Mouse (Mus musculus): ENCODE data around the gene Chd6. TPM values are rescaled to one million over a fixed set of nuclear protein-coding genes. Genes with fewer than 3 reads are reported as not detected.

The Chd6 gene
- polyA plus RNA-seq, 1 experiment from 2014 or later: 39.4 TPM

DNA sequence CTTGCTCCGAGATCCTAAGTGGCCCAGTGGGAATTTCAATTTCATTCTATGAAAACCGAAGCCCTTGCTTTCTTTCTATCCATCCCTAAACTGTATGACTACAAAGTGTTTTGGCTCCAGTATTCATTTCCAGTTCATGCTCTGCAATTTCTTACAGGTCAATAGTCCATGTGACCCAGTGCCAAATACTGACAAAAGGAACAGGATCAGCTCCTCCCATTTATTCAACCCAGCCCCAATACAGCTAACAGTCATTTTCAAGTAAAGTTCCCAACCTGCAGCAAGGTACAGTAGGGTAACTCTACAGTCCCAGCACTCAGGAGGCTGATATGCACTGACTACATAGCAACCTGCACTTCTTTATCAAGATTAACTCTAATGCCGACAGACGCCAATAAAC, 50.0 kb downstream of the Chd6 start:
- Histone ChIP-seq H3K4me2 (ENCODE audit: low read depth, severe bottlenecking) (no peak overlapping the region), H3K9ac (ENCODE audit: low read length) (no peak overlapping the region), H3K27ac (replicated peaks; ENCODE audit: low read depth, low read length) (no peak overlapping the region), H3K27me3 (ENCODE audit: control insufficient read depth, insufficient read depth, low read length) (no peaks in the 10 kb centered on the region), H3K36me3 (ENCODE audit: control insufficient read depth, insufficient read depth, low read length) (no peaks in the 10 kb centered on the region), H3K4me1 (ENCODE audit: control insufficient read depth, insufficient read depth, low read length) (no peaks in the 10 kb centered on the region), H3K4me3 (ENCODE audit: low read depth, low read length) (no peak overlapping the region), H3K9me3 (ENCODE audit: control insufficient read depth, low read length) (no peaks in the 10 kb centered on the region)
- DNase-seq (ENCODE audit: low spot score) (no peak), ATAC-seq (ENCODE audit: insufficient number of reproducible peaks, low FRiP score, low TSS enrichment, low read depth) (no peak)
- 87% methylated on average over 4 of the region's 4 CpGs for WGBS

DNA sequence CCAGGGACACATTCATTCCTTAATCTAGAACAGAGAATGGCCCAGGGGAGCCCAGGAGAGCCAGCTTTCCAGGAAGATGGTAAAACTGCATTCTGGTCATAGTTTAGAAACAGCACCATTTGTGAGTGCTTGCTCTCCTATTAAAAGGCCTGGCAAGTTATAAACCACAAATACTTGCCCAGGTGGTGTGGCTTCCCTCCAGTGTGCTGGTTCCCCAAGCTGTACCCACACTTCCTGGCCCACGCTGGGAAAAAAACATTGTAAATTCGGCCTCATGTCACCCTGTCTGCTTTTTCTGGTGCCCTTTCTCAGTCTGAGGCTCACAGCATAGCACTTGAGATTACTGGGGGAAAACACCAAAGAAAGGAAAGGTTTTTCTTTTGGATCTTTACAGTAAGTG, 55.1 kb downstream of the Chd6 start:
- ATAC-seq (ENCODE audit: insufficient number of reproducible peaks, low FRiP score, low TSS enrichment, low read depth) (no peak), DNase-seq (ENCODE audit: low spot score) (no peak)
- H3K36me3 ChIP-seq (ENCODE audit: control insufficient read depth, insufficient read depth, low read length): no peaks in the 10 kb centered on the region
- H3K27me3 ChIP-seq (ENCODE audit: control insufficient read depth, insufficient read depth, low read length): no peaks in the 10 kb centered on the region
- no peaks in the 10 kb centered on the region for H3K9me3 ChIP-seq (ENCODE audit: control insufficient read depth, low read length)
- H3K9ac ChIP-seq (ENCODE audit: low read length): no peak overlapping the region
- H3K4me2 ChIP-seq (ENCODE audit: low read depth, severe bottlenecking): no peak overlapping the region
- H3K4me3 ChIP-seq (ENCODE audit: low read depth, low read length): no peak overlapping the region
- H3K27ac ChIP-seq (replicated peaks; ENCODE audit: low read depth, low read length): no peak overlapping the region
- H3K4me1 ChIP-seq (ENCODE audit: control insufficient read depth, insufficient read depth, low read length): no peaks in the 10 kb centered on the region
- 80% methylated on average over 2 of the region's 2 CpGs for WGBS

DNA sequence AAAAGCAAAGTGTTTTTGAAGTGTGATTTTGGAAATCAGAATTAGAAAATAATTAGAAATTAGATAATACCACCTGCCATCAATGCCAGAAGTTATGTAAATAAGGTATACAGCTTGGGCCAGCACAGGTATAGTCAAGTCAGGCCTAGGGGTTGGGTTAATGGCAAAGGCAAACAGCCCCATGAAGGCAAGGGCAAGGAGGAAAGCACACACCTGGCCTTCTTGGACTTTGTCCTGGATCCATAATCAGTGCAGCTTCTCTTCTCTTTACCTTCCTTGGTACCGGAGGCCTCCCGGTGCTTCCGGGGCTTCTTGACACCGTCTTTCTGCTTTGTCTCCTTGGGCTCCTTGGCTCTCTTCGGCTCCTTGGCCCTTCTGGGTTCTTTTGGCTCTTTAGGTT, 56.7 kb downstream of the Chd6 start:
- no peaks in the 10 kb centered on the region for H3K27me3 ChIP-seq (ENCODE audit: control insufficient read depth, insufficient read depth, low read length)
- no peak overlapping the region for H3K4me3 ChIP-seq (ENCODE audit: low read depth, low read length)
- no peaks in the 10 kb centered on the region for H3K4me1 ChIP-seq (ENCODE audit: control insufficient read depth, insufficient read depth, low read length)
- no peak overlapping the region for H3K9ac ChIP-seq (ENCODE audit: low read length)
- WGBS: 98% methylated on average over 5 of the region's 5 CpGs
- H3K4me2 ChIP-seq (ENCODE audit: low read depth, severe bottlenecking): no peak overlapping the region
- no peak overlapping the region for H3K27ac ChIP-seq (replicated peaks; ENCODE audit: low read depth, low read length)
- H3K36me3 ChIP-seq (ENCODE audit: control insufficient read depth, insufficient read depth, low read length): no peaks in the 10 kb centered on the region
- ATAC-seq (ENCODE audit: insufficient number of reproducible peaks, low FRiP score, low TSS enrichment, low read depth): no peak
- no peak for DNase-seq (ENCODE audit: low spot score)
- no peaks in the 10 kb centered on the region for H3K9me3 ChIP-seq (ENCODE audit: control insufficient read depth, low read length)

DNA sequence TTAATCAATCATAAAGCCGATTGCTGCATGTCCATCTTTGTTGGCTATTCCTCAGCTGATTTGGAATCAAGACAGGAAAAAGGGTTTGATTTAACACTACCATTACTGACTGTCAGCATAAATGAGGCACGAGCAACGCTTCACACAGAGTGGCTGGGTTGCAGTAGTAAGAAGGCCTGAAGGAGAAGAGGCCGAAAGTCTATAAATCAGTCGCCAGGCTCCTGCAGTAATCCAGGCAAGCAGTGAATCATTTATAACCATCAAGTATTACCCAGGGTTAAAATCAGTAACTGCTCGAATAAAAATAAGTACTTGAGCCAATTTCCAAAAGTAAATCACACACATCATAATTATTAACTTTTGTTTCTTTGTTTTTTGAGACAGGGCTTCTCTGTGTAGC, 59.4 kb downstream of the Chd6 start:
- H3K4me2 ChIP-seq (ENCODE audit: low read depth, severe bottlenecking): no peak overlapping the region
- no peaks in the 10 kb centered on the region for H3K27me3 ChIP-seq (ENCODE audit: control insufficient read depth, insufficient read depth, low read length)
- no peaks in the 10 kb centered on the region for H3K36me3 ChIP-seq (ENCODE audit: control insufficient read depth, insufficient read depth, low read length)
- H3K27ac ChIP-seq (replicated peaks; ENCODE audit: low read depth, low read length): no peak overlapping the region
- H3K4me3 ChIP-seq (ENCODE audit: low read depth, low read length): no peak overlapping the region
- ATAC-seq (ENCODE audit: insufficient number of reproducible peaks, low FRiP score, low TSS enrichment, low read depth) (no peak), DNase-seq (ENCODE audit: low spot score) (no peak)
- no peak overlapping the region for H3K9ac ChIP-seq (ENCODE audit: low read length)
- H3K9me3 ChIP-seq (ENCODE audit: control insufficient read depth, low read length): no peaks in the 10 kb centered on the region
- no peaks in the 10 kb centered on the region for H3K4me1 ChIP-seq (ENCODE audit: control insufficient read depth, insufficient read depth, low read length)
- WGBS: 64% methylated on average over 6 of the region's 6 CpGs

DNA sequence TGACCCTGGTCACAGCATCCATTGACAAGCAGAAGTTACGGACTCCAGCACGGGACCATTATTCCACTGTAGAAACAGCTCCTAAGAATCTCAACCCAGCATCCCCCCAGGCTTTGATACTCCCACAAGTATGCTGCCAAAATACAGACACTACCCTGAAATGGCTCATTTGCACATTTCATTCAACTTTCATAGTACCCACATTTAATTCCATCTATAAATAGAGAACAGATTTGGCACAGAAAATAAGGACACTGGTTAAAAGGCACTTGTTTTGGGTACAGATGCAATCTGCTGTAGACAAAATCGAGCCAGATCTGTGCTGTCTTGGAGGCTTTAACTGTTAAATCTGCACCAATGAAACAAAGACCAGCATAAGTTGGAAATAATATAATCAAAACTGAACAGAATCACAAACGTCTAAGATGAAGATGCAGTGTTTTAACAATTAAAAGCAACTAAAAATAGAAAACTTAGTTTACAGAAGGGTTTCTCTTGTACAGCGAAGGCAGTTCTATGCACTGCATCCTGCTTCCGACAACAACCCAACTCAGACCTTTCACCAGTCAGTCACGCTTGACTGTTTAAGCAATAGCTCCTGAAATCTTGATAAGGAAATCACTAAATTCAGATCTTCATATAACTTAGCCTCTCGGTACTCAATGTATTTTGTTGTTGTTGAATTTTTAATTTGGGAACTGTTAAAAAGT, 64.2 kb downstream of the Chd6 start:
- no peak overlapping the region for H3K27ac ChIP-seq (replicated peaks; ENCODE audit: low read depth, low read length)
- H3K9me3 ChIP-seq (ENCODE audit: control insufficient read depth, low read length): no peaks in the 10 kb centered on the region

DNA sequence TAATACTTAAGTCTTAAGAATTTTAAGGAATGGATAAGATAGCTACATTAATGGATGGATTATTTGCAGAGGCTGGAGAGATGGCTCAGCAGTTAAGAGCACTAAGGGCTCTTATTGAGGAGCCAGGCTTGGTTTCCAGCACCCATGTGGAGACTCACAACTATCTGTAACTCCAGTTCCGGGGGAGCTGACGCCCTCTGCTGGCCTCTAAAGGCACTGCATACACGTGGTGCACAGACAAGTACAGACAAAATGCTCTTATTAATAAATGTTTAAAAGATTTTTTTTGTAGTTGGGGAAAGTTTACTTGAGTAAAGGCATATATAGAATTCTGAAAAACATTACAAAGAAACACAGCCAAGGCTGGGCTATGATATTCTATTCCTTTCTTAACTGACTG, 66.0 kb downstream of the Chd6 start:
- WGBS: 67% methylated on average over 3 of the region's 3 CpGs
- Histone ChIP-seq H3K36me3 (ENCODE audit: control insufficient read depth, insufficient read depth, low read length) (peaks cover 15% of the 10 kb centered on the region), H3K4me1 (ENCODE audit: control insufficient read depth, insufficient read depth, low read length) (no peaks in the 10 kb centered on the region), H3K27ac (replicated peaks; ENCODE audit: low read depth, low read length) (no peak overlapping the region), H3K4me2 (ENCODE audit: low read depth, severe bottlenecking) (no peak overlapping the region), H3K9ac (ENCODE audit: low read length) (no peak overlapping the region), H3K4me3 (ENCODE audit: low read depth, low read length) (no peak overlapping the region), H3K27me3 (ENCODE audit: control insufficient read depth, insufficient read depth, low read length) (no peaks in the 10 kb centered on the region), H3K9me3 (ENCODE audit: control insufficient read depth, low read length) (no peaks in the 10 kb centered on the region)
- ATAC-seq (ENCODE audit: insufficient number of reproducible peaks, low FRiP score, low TSS enrichment, low read depth): no peak
- DNase-seq (ENCODE audit: low spot score): no peak

More for the DNA sequence above, 64.2 kb downstream of the Chd6 start:
- Histone ChIP-seq H3K4me1 (ENCODE audit: control insufficient read depth, insufficient read depth, low read length) (no peaks in the 10 kb centered on the region), H3K36me3 (ENCODE audit: control insufficient read depth, insufficient read depth, low read length) (peaks cover 7% of the 10 kb centered on the region), H3K4me2 (ENCODE audit: low read depth, severe bottlenecking) (no peak overlapping the region), H3K27me3 (ENCODE audit: control insufficient read depth, insufficient read depth, low read length) (no peaks in the 10 kb centered on the region), H3K9ac (ENCODE audit: low read length) (no peak overlapping the region), H3K4me3 (ENCODE audit: low read depth, low read length) (no peak overlapping the region)
- DNase-seq (ENCODE audit: low spot score) (no peak), ATAC-seq (ENCODE audit: insufficient number of reproducible peaks, low FRiP score, low TSS enrichment, low read depth) (no peak)
- WGBS: 95% methylated on average over 8 of the region's 8 CpGs

DNA sequence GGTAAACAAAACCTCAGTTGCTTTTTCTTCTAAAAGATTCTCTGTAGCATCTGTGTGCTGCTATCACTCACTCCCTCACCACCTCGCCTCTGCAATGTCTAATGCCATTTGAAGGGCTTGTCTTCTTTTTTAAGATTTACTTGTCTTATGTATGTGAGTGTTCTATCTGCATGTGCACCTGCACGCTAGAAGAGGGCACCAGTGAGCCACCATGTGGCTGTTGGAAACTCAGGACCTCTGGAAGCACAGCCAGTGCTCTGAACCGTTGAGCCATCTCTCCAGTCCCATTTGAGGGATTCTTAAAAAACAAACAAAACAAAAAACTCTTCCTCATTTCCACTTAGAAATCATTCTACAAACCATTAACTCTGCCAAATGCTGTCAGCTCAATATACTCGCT, 68.1 kb downstream of the Chd6 start:
- no peak overlapping the region for H3K9ac ChIP-seq (ENCODE audit: low read length)
- H3K4me3 ChIP-seq (ENCODE audit: low read depth, low read length): no peak overlapping the region
- ATAC-seq (ENCODE audit: insufficient number of reproducible peaks, low FRiP score, low TSS enrichment, low read depth) (no peak), DNase-seq (ENCODE audit: low spot score) (no peak)
- H3K36me3 ChIP-seq (ENCODE audit: control insufficient read depth, insufficient read depth, low read length): peaks cover 15% of the 10 kb centered on the region
- H3K4me2 ChIP-seq (ENCODE audit: low read depth, severe bottlenecking): no peak overlapping the region
- no peak overlapping the region for H3K27ac ChIP-seq (replicated peaks; ENCODE audit: low read depth, low read length)
- H3K27me3 ChIP-seq (ENCODE audit: control insufficient read depth, insufficient read depth, low read length): no peaks in the 10 kb centered on the region
- H3K9me3 ChIP-seq (ENCODE audit: control insufficient read depth, low read length): no peaks in the 10 kb centered on the region
- 87% methylated on average over 4 of the region's 4 CpGs for WGBS
- no peaks in the 10 kb centered on the region for H3K4me1 ChIP-seq (ENCODE audit: control insufficient read depth, insufficient read depth, low read length)

DNA sequence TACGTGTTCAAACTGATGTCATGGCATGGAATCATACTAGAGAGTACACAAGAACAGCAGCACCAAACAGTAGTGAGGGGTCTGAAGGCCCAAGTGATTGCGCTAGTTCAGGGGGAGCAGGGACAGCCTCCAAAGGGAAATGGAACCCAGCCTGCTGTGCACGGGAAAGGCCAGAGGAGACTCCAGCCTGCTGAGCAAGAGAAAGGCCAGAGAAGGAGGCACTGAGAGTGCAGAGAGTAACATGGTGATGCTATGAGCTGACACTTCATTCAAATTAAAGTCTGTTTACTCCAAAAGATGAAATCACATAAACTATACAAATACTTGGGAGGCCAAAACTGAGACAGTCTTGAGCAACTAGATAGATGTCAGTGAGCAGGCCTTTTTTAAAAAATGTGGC, 71.1 kb downstream of the Chd6 start:
- DNase-seq (ENCODE audit: low spot score) (no peak), ATAC-seq (ENCODE audit: insufficient number of reproducible peaks, low FRiP score, low TSS enrichment, low read depth) (no peak)
- Histone ChIP-seq H3K27me3 (ENCODE audit: control insufficient read depth, insufficient read depth, low read length) (no peaks in the 10 kb centered on the region), H3K4me2 (ENCODE audit: low read depth, severe bottlenecking) (no peak overlapping the region), H3K9ac (ENCODE audit: low read length) (no peak overlapping the region), H3K4me3 (ENCODE audit: low read depth, low read length) (no peak overlapping the region), H3K4me1 (ENCODE audit: control insufficient read depth, insufficient read depth, low read length) (no peaks in the 10 kb centered on the region), H3K27ac (replicated peaks; ENCODE audit: low read depth, low read length) (no peak overlapping the region), H3K36me3 (ENCODE audit: control insufficient read depth, insufficient read depth, low read length) (peaks cover 13% of the 10 kb centered on the region), H3K9me3 (ENCODE audit: control insufficient read depth, low read length) (no peaks in the 10 kb centered on the region)
- 82% methylated on average over 3 of the region's 3 CpGs for WGBS

DNA sequence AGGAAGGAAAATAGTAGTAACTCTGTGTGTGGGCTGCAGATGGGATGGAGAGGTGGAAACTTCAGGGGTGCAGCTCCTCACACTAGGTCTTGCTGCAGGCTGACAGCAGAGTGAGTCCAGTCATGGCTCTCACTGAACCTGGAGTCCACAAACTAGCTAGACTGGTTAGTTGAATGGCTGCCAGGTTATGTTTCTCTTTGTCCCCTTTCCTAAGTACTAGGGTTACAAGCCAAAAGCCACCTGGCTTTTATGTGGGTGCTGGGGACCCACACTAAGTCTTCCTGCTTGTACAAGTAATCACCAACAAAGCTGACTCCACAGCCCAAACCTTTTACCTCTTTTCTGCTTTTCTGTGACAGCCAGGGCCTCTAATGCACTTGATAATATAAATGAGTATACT, 75.7 kb downstream of the Chd6 start:
- H3K4me1 ChIP-seq (ENCODE audit: control insufficient read depth, insufficient read depth, low read length): no peaks in the 10 kb centered on the region
- H3K36me3 ChIP-seq (ENCODE audit: control insufficient read depth, insufficient read depth, low read length): peaks cover 7% of the 10 kb centered on the region
- H3K9me3 ChIP-seq (ENCODE audit: control insufficient read depth, low read length): no peaks in the 10 kb centered on the region
- no peak overlapping the region for H3K4me3 ChIP-seq (ENCODE audit: low read depth, low read length)
- H3K9ac ChIP-seq (ENCODE audit: low read length): no peak overlapping the region
- ATAC-seq (ENCODE audit: insufficient number of reproducible peaks, low FRiP score, low TSS enrichment, low read depth): no peak
- no peak overlapping the region for H3K4me2 ChIP-seq (ENCODE audit: low read depth, severe bottlenecking)
- no peaks in the 10 kb centered on the region for H3K27me3 ChIP-seq (ENCODE audit: control insufficient read depth, insufficient read depth, low read length)
- no peak overlapping the region for H3K27ac ChIP-seq (replicated peaks; ENCODE audit: low read depth, low read length)
- no peak for DNase-seq (ENCODE audit: low spot score)
